Mouse (Mus musculus) lung, postnatal 0 days (tissue): ENCODE measurements around the gene Plppr3. TPM values are rescaled to one million over a fixed set of nuclear protein-coding genes. Genes with fewer than 3 reads are reported as not detected.

Experiments
- ATAC-seq: fragments of 200-750 bp; cut with Nextera tagmentation; 2 replicates; pipeline ENCODE4 v1.8.0; 2017; ENCODE audit warnings: moderate library complexity
- DNase-seq: peaks from one replicate; pipeline ENCODE4 v3.0.0-alpha.2; 2016; ENCODE audit warnings: low spot score
- H3K27ac ChIP-seq: fragments of 300-500 bp; sonication (generic); 2 replicates; pipeline ENCODE4 v1.5.1; 2014; ENCODE audit warnings: antibody characterized with exemption, mild to moderate bottlenecking, low read length, mixed read lengths
- H3K27me3 ChIP-seq: fragments of 300-500 bp; sonication (generic); replicated peaks from 2 replicates; pipeline ENCODE4 v1.6.1; 2014; ENCODE audit warnings: low read length, mixed read lengths; ENCODE audit not compliant: insufficient read depth
- H3K36me3 ChIP-seq: fragments of 300-500 bp; sonication (generic); 2 replicates; pipeline ENCODE4 v1.6.1; 2014; ENCODE audit warnings: low read length, mixed read lengths; ENCODE audit not compliant: insufficient read depth
- H3K4me1 ChIP-seq: fragments of 300-500 bp; sonication (generic); 2 replicates; pipeline ENCODE4 v1.6.1; 2014; ENCODE audit warnings: antibody characterized with exemption, low read depth, low read length, mixed read lengths; ENCODE audit not compliant: insufficient read depth
- H3K4me2 ChIP-seq: fragments of 300-500 bp; sonication (generic); replicated peaks from 2 replicates; pipeline ENCODE4 v1.6.1; 2014; ENCODE audit warnings: low read depth, mild to moderate bottlenecking, low read length, moderate library complexity, mixed read lengths
- H3K4me3 ChIP-seq: fragments of 300-500 bp; sonication (generic); 2 replicates; pipeline ENCODE4 v1.5.1; 2014; ENCODE audit warnings: low read depth, low read length
- H3K9ac ChIP-seq: fragments of 300-500 bp; sonication (generic); replicated peaks from 2 replicates; pipeline ENCODE4 v1.6.1; 2014; ENCODE audit warnings: low read depth, mild to moderate bottlenecking
- H3K9me3 ChIP-seq: fragments of 300-500 bp; sonication (generic); 2 replicates; pipeline ENCODE4 v1.6.1; 2016; ENCODE audit warnings: low read length, mixed read lengths
- CTCF ChIP-seq: IDR thresholded peaks from 2 replicates; pipeline ENCODE4 v1.5.1; 2016; ENCODE audit warnings: antibody characterized with exemption, mild to moderate bottlenecking
- EP300 ChIP-seq: IDR thresholded peaks from 2 replicates; pipeline ENCODE4 v1.6.1; 2016; ENCODE audit warnings: antibody characterized with exemption, mild to moderate bottlenecking, control low read depth
- WGBS: fragments of 180-500 bp; shearing (Covaris S2); extraction: QIAGEN DNeasy Blood & Tissue Kit; methylation state at CpG from one replicate; pipeline ENCODE4 v1.1.7; 2014; 5-methylcytosine and 5-hydroxymethylcytosine counted together
- polyA plus RNA-seq: library from polyadenylated mRNA; unstranded; fragments of >200 nt; fragmentation: Nextera tagmentation; extraction: Ambion mirVana; gene quantifications from 2 replicates; pipeline ENCODE4 v1.2.1, GENCODE M21; 2015

Plppr3 gene
- polyA plus RNA-seq, 1 experiment from 2014 or later = 3.9 TPM

DNA sequence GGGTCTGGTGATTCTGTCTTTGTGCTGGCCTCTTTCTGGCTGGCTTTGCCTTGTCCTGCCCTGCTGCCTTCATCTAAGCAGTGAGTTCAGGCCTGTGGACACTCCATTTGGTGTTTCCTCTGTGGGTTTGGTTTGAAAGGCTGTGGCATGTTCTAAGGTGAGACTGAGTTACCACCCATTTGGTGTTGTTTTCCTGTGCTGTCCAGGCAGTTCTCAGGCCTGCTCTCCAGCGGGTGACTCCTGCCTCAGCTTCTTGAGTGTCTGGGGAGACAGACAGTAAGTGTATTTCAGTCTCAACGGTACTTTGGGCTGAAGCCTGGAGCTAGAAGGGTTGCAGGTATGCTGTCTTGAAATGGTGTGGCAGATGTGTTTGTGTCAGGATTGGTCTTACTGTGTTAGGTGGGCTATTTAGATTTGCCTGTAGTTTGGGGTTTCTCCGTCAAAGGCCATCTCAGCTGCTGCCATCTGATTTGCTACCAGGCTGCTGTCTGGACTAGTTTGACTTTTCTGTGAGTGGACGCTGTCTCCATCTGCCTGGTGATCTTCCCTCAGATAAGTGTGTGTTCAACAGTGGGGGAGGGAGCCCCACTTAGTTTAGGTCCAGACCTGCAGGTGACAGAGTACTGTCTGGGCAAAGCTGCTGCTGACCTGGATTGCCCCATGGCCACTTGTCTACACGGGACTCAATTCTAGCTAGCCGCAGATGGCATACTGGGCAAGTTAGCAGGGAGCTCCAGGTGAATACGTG lies 17.6 kb downstream of the Plppr3 start:
- no peaks in the 10 kb centered on the region for H3K27me3 ChIP-seq
- no peaks in the 10 kb centered on the region for H3K9me3 ChIP-seq
- H3K9ac ChIP-seq = peak overlapping the region; percentile 78
- H3K36me3 ChIP-seq = peaks cover 26% of the 10 kb centered on the region
- WGBS = 2% methylated on average over 7 of the region's 7 CpGs
- H3K27ac ChIP-seq = peak overlapping the region; percentile 99
- peak overlapping the region; percentile 71 for H3K4me3 ChIP-seq
- H3K4me1 ChIP-seq = peaks cover 41% of the 10 kb centered on the region
- DNase-seq (no peak), ATAC-seq (no peak)
- H3K4me2 ChIP-seq = peak overlapping the region; percentile 89
- no peak for TF ChIP-seq CTCF
- no peak; the same call in 1 of the 2 replicates for TF ChIP-seq EP300

GRCm38 (mm10) chr10:79856280-79856679 lies 18.2 kb downstream of the Plppr3 start:
- Histone ChIP-seq H3K4me3 (peak overlapping the region; percentile 71), H3K27me3 (no peaks in the 10 kb centered on the region), H3K4me2 (peak overlapping the region; percentile 89), H3K36me3 (peaks cover 21% of the 10 kb centered on the region; the same call in 1 of the 2 replicates), H3K9ac (peak overlapping the region; percentile 78), H3K4me1 (peaks cover 47% of the 10 kb centered on the region), H3K9me3 (no peaks in the 10 kb centered on the region), H3K27ac (peak overlapping the region; percentile 99)
- TF ChIP-seq CTCF (no peak), EP300 (no peak)
- 12% methylated on average over 6 of the region's 6 CpGs for WGBS
- DNase-seq = no peak
- no peak for ATAC-seq

DNA sequence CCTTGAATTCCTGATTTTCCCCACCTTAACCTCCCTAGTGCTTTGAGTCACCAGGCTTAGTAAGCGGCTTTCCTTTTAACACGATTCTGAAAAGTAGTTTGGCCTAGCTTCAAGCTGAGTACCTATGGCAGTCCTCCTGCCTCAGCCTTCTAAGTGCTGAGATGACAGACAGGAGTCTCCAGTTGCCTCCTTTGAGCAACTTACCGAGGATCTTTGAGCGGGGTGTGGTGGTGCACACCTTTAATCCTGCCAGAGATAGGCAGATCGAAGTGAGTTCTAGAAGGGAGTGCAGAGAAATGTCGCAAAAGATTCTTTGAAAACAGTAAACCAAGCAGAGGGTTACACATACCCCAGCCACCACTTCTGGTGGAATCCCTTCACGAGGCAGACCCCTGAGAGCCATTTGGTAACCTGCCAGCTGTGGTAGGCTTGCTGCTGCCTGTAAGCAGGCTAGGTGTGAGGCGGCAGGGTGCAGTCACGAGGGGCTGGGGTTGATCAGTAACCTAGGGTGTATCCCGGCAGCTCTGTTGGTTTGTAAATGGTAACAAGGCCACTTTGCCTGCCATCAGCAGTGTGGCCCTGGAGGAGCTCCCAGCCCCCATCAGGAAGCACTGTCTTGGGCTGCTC lies 18.8 kb downstream of the Plppr3 start:
- no peak for TF ChIP-seq CTCF
- TF ChIP-seq EP300 = no peak
- H3K27me3 ChIP-seq = no peaks in the 10 kb centered on the region
- H3K27ac ChIP-seq = peak overlapping the region; percentile 99
- no peaks in the 10 kb centered on the region for H3K9me3 ChIP-seq
- peak overlapping the region; percentile 78 for H3K9ac ChIP-seq
- peak overlapping the region; percentile 89 for H3K4me2 ChIP-seq
- under 1% methylated on average over 10 of the region's 10 CpGs for WGBS
- H3K4me3 ChIP-seq = peak overlapping the region; percentile 71
- H3K36me3 ChIP-seq = peaks cover 15% of the 10 kb centered on the region; the same call in 1 of the 2 replicates
- DNase-seq (peak; percentile 63), ATAC-seq (no peak)
- peaks cover 48% of the 10 kb centered on the region for H3K4me1 ChIP-seq

DNA sequence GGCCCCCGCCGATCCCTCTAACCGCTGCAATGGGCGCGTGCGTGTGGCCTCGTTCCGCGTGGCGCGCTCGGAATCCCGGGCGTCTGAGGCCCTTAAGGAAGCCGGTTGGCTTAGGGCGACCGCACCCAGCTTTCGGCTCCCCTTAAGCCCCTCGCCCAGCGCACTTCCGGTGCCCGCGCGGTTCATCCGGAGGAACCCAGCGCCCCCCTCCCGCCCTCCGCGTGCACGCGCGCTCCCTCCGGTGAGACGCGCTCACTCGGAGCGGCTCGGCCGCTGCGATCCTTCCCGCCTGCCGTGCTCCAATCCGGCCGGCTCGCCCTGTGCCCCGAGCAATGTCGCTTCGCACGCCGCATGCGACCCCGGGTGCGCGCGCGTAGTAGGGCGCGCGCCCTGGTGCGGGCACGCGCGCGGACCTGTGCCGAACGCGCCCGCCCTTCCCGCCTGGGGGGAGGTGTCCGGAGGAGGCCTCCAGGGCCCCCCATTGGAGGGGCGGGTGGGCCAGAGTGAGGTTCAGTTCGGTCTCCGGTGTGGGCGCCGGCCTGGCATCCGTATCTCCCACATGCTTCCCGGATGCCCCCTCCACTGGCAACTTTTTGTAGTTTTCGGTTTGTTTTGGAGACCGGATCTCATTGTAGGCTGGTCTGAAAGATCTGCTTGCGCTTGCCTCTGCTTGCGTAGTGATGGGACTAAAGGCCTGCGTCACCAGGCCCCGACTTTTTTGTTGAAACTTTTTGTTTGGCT lies 19.5 kb downstream of the Plppr3 start:
- ATAC-seq (peak; percentile 22), DNase-seq (peak; percentile 81)
- peak overlapping the region; percentile 71 for H3K4me3 ChIP-seq
- H3K4me2 ChIP-seq = peak overlapping the region; percentile 89
- TF ChIP-seq CTCF = no peak
- TF ChIP-seq EP300 = no peak
- H3K9me3 ChIP-seq = no peaks in the 10 kb centered on the region
- peaks cover 8% of the 10 kb centered on the region; the same call in 1 of the 2 replicates for H3K36me3 ChIP-seq
- H3K9ac ChIP-seq = peak overlapping the region; percentile 78
- H3K27me3 ChIP-seq = no peaks in the 10 kb centered on the region
- peak overlapping the region; percentile 99 for H3K27ac ChIP-seq
- peaks cover 48% of the 10 kb centered on the region for H3K4me1 ChIP-seq
- 4% methylated on average over 64 of the region's 83 CpGs for WGBS

DNA sequence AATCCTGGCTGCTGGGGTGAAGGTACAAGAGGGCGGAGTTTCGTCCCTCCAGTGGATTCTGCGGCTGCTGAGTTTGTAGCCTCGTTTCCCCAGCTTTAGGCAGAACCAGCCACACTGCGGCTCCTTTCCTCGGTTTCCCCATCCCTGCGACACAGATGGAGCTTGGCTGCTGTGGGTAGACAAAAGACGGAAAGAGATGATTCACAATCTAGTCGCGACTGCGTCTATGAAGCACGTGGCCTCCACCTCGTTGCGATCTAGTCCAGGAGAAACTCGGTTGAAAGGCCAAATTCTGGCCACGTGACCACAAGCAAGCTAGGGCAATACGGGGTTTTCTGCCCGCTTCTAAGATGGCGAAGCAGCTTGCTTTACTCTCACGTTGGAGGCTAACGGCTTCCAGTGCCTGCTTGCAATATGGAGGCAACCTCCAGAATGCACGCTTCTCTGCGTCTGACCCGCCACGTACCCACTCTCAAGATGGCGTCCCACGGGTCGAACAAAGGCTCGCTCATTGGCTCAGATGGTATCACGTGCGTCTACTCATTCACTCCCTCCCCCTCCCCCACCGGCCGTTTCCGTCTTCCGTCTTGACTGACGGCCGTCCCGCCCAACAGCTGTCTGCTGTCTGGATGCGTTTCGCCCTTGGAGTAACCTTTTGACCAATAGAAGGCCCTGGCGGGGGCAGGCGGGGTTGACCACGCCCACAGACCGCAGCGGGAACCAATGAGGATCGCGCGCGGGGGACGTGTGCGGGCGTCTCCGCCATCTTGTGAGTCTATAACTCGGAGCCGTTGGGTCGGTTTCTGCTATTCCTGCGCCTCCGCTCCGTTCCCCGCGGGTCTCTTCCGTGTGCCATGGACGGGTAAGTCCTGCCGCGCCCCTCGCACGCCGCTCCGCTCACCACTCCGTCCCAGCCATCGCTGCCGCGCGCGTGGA lies 20.3 kb downstream of the Plppr3 start, which contains the start of gene Ptbp1:
Gene Ptbp1 (plus strand): TSS at position 568 of the 936 bp plus-strand sequence.
- Histone ChIP-seq H3K36me3 (no peaks in the 10 kb centered on the region), H3K4me3 (peak within 1 kb of the TSS; percentile 71), H3K9ac (peak within 1 kb of the TSS; percentile 78), H3K4me2 (peak within 1 kb of the TSS; percentile 89), H3K9me3 (no peaks in the 10 kb centered on the region), H3K4me1 (peaks cover 51% of the 10 kb centered on the region), H3K27me3 (no peaks in the 10 kb centered on the region), H3K27ac (peak within 1 kb of the TSS; percentile 99)
- WGBS = under 1% methylated on average over 74 of the region's 75 CpGs
- ATAC-seq = peak; percentile 90
- TF ChIP-seq CTCF = no peak
- peak; percentile 100 for DNase-seq
